Mouse (Mus musculus) adrenal gland, postnatal 10 days (tissue): ENCODE results near the gene Gm20390. TPM values are rescaled to one million over a fixed set of nuclear protein-coding genes. Genes with fewer than 3 reads are reported as not detected.

Source experiments
- total RNA-seq, 2 experiments: library from RNA; stranded (reverse); gene quantifications; 2 replicates each; pipeline ENCODE4 v1.2.3; 2021

Gene Gm20390
- total RNA-seq, 2 experiments from 2014 or later: 64.2 to 75.0 TPM

Other genes with a start within 250 kb of the Gm20390 start
- 10 to 100 TPM; 18.7 to 19.5 TPM for gene Utp18, start 82.5 kb downstream of the Gm20390 start, total RNA-seq
- gene Mbtd1, start 82.4 kb downstream of the Gm20390 start, total RNA-seq: 10 to 100 TPM; 40.5 to 50.0 TPM
- 100 to 1,000 TPM; 550 to 566 TPM for gene Nme2, start 12.0 kb downstream of the Gm20390 start, total RNA-seq
- gene Nme1, start 228 bp upstream of the Gm20390 start, total RNA-seq: 10 to 100 TPM; 42.4 to 49.2 TPM
- gene Spag9, start 27.8 kb upstream of the Gm20390 start, total RNA-seq: 100 to 1,000 TPM; 107 to 125 TPM
- 100 to 1,000 TPM; 111 to 183 TPM for gene Tob1, start 243.2 kb upstream of the Gm20390 start, total RNA-seq